Mouse (Mus musculus): ENCODE results near the gene Misp. TPM values are rescaled to one million over a fixed set of nuclear protein-coding genes. Genes with fewer than 3 reads are reported as not detected.

Misp gene
- 0.50 TPM in 2 replicates for polyA plus RNA-seq (2015; fragmentation: Nextera tagmentation; extraction: Ambion mirVana)

DNA sequence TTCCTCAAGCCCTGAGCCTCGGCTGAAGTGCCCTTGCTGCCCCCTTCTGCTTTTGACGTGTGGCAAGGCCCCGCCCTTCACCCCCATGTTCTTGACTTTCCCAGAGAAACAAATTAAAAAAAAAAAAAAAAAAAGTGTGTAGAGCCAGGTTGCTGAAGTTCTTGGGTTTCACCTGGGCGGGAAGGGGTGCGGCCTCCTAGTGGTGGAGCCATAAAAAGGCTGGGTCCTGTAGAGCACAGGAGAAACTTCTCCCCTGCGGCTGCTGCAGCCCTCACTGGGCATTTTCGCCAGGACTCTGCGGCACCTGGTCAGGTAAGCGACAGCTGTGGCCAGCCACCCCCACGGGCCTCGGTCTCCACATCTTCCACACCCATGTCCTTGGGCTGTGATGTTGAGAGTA is at the start of gene Misp:
TSS of gene Misp (plus strand) at position 208 of the 400 bp plus-strand sequence.
- Histone ChIP-seq H3K4me2 (no peak within 1 kb of the TSS), H3K4me1 (replicated peaks) (peaks cover 24% of the 10 kb centered on the region), H3K4me3 (replicated peaks) (no peak within 1 kb of the TSS), H3K27ac (replicated peaks) (no peak within 1 kb of the TSS), H3K27me3 (no peaks in the 10 kb centered on the region), H3K9ac (no peak within 1 kb of the TSS), H3K36me3 (replicated peaks) (no peaks in the 10 kb centered on the region), H3K9me3 (replicated peaks) (no peaks in the 10 kb centered on the region)
- 57% methylated on average over 11 of the region's 11 CpGs for WGBS (ENCODE audit: insufficient replicate concordance)
- no peak for ATAC-seq (ENCODE audit: insufficient read depth)

DNA sequence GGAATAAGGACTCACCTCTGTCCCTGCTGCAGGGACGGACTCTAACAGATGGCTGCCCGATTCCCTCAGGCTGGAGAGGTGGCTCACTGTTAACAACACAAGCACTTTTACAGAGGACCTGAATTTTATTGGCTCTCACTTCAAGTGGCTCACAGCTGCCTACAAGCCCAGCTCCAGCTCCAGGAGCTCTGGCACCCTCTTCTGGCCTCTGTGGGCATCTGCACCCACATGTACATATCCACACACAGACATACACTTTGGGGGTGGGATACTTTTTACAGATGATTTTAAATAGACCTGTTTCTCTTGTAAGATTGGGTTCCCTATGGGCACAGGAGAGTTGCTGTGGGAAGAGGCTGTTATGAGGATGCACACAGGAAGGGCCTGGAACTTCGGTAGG is 48.5 kb upstream of the Misp start:
- Histone ChIP-seq H3K9ac (no peak overlapping the region), H3K4me3 (replicated peaks) (no peak overlapping the region), H3K36me3 (replicated peaks) (no peaks in the 10 kb centered on the region), H3K27me3 (peaks cover 25% of the 10 kb centered on the region), H3K9me3 (replicated peaks) (no peaks in the 10 kb centered on the region), H3K27ac (replicated peaks) (no peak overlapping the region), H3K4me1 (replicated peaks) (peaks cover 19% of the 10 kb centered on the region), H3K4me2 (no peak overlapping the region)
- WGBS (ENCODE audit: insufficient replicate concordance): 85% methylated on average over 3 of the region's 3 CpGs
- no peak for ATAC-seq (ENCODE audit: insufficient read depth)

DNA sequence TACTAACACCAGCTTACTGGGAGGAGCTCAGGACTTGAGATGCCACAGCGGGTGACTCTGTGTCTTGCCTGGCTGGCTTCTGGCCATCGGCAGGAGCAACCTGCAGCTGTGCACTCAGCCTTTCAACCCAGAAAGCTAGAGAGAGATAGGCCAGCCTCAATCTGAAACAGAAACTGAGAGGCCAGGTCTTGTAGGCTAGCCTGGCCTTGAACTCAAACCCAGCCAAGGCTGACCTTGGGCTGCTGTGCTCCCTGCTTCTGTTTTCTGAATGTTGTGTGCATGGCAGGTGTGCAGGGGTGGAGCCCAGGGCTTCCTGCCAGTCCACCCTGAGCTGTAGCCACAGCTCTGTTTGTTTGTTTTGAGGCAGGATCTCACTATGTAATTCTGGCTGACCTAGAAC is 47.6 kb upstream of the Misp start:
- no peak for ATAC-seq (ENCODE audit: insufficient read depth)
- Histone ChIP-seq H3K27me3 (peaks cover 34% of the 10 kb centered on the region), H3K9ac (no peak overlapping the region), H3K9me3 (replicated peaks) (no peaks in the 10 kb centered on the region), H3K4me3 (replicated peaks) (no peak overlapping the region), H3K36me3 (replicated peaks) (no peaks in the 10 kb centered on the region), H3K4me1 (replicated peaks) (peaks cover 14% of the 10 kb centered on the region), H3K4me2 (no peak overlapping the region), H3K27ac (replicated peaks) (no peak overlapping the region)
- WGBS (ENCODE audit: insufficient replicate concordance): 80% methylated on average over 2 of the region's 2 CpGs

DNA sequence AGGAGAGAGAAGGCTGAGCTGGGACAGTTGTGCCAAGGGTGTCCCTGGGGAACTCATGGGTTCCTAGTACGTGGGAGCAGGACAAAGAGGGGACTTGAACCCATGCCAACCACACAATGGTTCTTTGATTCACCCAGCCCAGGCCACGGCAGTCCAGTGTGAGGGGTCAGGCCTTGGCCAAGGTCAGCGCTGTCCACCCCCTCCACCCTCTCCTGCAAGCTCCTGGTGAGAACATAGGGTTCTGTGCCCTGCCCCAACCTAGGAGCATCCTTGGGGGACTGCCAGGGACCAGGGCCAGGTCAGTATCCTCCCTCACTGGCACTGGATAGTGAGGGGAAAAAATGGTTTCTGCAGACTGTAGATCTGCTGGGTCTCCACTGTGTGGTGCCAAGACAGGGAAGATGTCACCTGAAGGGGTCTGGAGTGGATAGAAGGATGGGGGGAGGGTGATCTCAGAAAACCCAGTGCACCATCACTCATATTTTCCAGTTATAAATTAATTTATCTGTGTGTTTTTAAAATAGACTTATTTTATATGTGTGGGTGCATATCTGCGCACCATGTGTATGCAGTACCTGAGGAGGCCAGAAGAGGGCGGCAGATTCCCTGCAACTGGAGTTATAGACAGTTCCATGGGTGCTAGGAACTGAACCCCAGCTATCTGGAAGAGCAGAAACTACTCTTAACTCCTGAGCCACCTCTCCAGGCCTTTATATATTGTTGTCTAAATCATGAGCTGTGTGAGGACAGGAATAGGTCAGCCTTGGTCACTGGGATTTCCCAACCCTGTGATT is 46.1 kb upstream of the Misp start:
- H3K27ac ChIP-seq (replicated peaks): no peak overlapping the region
- no peaks in the 10 kb centered on the region for H3K9me3 ChIP-seq (replicated peaks)
- H3K36me3 ChIP-seq (replicated peaks): no peaks in the 10 kb centered on the region
- H3K9ac ChIP-seq: no peak overlapping the region
- ATAC-seq (ENCODE audit: insufficient read depth): no peak
- H3K27me3 ChIP-seq: peaks cover 49% of the 10 kb centered on the region
- H3K4me2 ChIP-seq: no peak overlapping the region
- WGBS (ENCODE audit: insufficient replicate concordance): 65% methylated on average over 5 of the region's 5 CpGs
- peaks cover 12% of the 10 kb centered on the region for H3K4me1 ChIP-seq (replicated peaks)
- no peak overlapping the region for H3K4me3 ChIP-seq (replicated peaks)

DNA sequence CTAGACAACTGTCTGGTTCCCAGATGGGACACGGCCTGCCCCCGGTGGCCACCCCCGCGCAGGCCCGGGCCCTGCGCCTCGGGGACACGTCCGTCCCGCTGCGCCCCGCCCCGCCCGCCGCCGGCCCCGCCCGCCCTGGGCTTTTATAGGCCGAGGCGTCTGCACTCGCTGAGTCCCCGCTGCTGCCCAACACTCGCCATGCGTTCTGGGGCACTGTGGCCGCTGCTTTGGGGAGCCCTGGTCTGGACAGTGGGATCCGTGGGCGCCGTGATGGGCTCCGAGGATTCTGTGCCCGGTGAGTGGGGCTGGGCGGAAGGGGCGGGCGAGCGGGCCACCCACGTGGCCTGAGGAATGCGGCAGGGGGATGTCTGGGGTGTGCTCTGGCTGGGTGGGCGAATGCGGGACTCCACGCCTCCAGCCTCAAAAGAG is 43.7 kb upstream of the Misp start, which contains the start of gene Fstl3:
TSS of gene Fstl3 (plus strand) at position 170 of the 429 bp plus-strand sequence.
- no peak for ATAC-seq (ENCODE audit: insufficient read depth)
- no peaks in the 10 kb centered on the region for H3K9me3 ChIP-seq (replicated peaks)
- peaks cover 34% of the 10 kb centered on the region for H3K4me1 ChIP-seq (replicated peaks)
- no peaks in the 10 kb centered on the region for H3K36me3 ChIP-seq (replicated peaks)
- H3K4me3 ChIP-seq (replicated peaks): peak within 1 kb of the TSS; percentile 40
- H3K4me2 ChIP-seq: peak within 1 kb of the TSS; percentile 65
- H3K27me3 ChIP-seq: peaks cover 66% of the 10 kb centered on the region
- no peak within 1 kb of the TSS for H3K27ac ChIP-seq (replicated peaks)
- H3K9ac ChIP-seq: no peak within 1 kb of the TSS
- 3% methylated on average over 39 of the region's 39 CpGs for WGBS (ENCODE audit: insufficient replicate concordance)

DNA sequence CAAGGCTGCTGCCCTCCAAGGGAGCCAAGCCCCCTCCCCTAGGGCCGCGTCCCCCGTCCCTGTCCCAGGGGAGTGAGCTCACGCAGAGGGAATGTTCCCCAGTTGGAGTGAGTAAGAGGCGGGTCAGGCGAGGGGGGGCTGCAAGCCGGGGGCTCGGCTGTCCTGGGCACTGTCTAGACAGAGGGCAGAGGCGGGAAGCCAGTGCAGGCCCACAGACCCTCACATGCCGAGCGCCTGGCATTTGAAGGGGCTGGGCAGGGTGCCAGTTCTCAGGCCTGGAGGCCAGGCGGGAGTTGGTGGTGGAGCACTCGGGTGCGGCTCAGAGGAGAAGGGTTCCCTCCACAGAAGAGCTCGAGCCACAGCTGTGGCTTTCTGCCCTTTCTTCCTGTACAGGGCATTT is 42.8 kb upstream of the Misp start:
- Histone ChIP-seq H3K4me3 (replicated peaks) (no peak overlapping the region), H3K27me3 (peaks cover 71% of the 10 kb centered on the region), H3K4me2 (no peak overlapping the region), H3K4me1 (replicated peaks) (peaks cover 34% of the 10 kb centered on the region), H3K36me3 (replicated peaks) (no peaks in the 10 kb centered on the region), H3K27ac (replicated peaks) (no peak overlapping the region), H3K9ac (no peak overlapping the region), H3K9me3 (replicated peaks) (no peaks in the 10 kb centered on the region)
- ATAC-seq (ENCODE audit: insufficient read depth): no peak
- WGBS (ENCODE audit: insufficient replicate concordance): 31% methylated on average over 15 of the region's 15 CpGs

DNA sequence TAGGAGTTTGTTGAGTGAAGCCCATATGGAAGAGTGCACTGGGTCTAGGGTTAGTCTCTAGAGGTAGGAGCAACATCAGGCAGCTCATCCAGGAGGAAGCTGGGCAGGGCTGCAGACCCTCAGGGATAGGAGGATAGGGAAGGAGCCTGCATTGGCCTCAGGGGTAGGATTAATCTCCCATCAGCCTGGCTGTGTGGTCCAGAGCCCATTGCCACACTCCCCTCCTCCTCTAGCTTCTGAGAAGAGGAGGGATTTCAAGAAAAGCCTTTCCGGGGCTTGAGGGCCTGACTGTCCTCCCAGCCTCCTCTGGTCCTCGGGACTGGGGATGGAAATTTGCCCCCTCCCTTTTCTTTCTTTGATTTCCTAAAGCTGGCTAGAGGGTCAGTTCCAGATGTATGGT is 41.6 kb upstream of the Misp start:
- Histone ChIP-seq H3K4me1 (replicated peaks) (peaks cover 34% of the 10 kb centered on the region), H3K27me3 (peaks cover 78% of the 10 kb centered on the region), H3K9ac (no peak overlapping the region), H3K4me2 (peak overlapping the region; percentile 78; the same call in 1 of the 2 replicates), H3K9me3 (replicated peaks) (no peaks in the 10 kb centered on the region), H3K4me3 (replicated peaks) (no peak overlapping the region), H3K27ac (replicated peaks) (no peak overlapping the region), H3K36me3 (replicated peaks) (no peaks in the 10 kb centered on the region)
- 13% methylated on average over 2 of the region's 2 CpGs for WGBS (ENCODE audit: insufficient replicate concordance)
- ATAC-seq (ENCODE audit: insufficient read depth): no peak

DNA sequence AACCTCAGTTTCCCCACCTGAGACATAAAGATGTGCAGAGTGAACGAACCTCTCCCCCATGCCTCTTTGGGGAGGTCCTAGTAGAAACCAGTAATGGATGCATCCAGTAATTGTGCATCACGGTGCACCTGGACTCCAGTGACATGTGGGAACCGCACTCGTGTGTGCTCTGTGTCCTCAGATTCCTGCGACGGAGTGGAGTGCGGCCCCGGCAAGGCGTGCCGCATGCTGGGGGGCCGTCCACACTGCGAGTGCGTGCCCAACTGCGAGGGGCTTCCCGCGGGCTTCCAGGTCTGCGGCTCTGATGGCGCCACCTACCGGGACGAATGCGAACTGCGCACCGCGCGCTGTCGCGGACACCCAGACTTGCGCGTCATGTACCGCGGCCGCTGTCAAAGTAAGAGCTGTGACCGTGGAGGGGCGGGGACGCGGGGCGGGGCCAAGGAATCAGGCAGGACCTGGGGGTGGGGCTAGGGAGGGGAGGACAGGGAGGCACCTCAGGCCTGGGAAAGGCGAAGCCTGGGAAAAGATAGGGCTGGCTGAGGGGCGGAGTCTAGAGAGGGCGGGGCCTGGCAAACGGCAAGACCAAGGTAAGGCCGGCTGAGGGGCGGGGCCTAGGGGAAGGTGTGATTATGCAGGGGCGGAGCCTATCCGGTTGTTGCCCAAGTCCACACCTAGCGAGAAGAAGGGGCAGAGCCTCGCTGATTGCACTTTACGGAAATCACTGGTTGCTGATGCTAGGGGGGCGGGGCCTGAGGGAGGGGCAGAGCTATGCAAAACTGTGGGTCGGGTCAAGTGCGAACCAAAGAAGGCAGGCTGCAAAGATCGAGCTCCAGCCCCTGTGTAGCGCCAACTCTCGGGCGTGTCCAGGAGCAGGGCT is 40.8 kb upstream of the Misp start:
- peak overlapping the region; percentile 78 for H3K4me2 ChIP-seq
- no peaks in the 10 kb centered on the region for H3K36me3 ChIP-seq (replicated peaks)
- peak; percentile 84 for ATAC-seq (ENCODE audit: insufficient read depth)
- 1% methylated on average over 55 of the region's 55 CpGs for WGBS (ENCODE audit: insufficient replicate concordance)
- H3K9ac ChIP-seq: no peak overlapping the region
- peaks cover 34% of the 10 kb centered on the region for H3K4me1 ChIP-seq (replicated peaks)
- peak overlapping the region; percentile 61 for H3K27ac ChIP-seq (replicated peaks)
- no peaks in the 10 kb centered on the region for H3K9me3 ChIP-seq (replicated peaks)
- H3K27me3 ChIP-seq: peaks cover 85% of the 10 kb centered on the region
- peak overlapping the region; percentile 52 for H3K4me3 ChIP-seq (replicated peaks)

DNA sequence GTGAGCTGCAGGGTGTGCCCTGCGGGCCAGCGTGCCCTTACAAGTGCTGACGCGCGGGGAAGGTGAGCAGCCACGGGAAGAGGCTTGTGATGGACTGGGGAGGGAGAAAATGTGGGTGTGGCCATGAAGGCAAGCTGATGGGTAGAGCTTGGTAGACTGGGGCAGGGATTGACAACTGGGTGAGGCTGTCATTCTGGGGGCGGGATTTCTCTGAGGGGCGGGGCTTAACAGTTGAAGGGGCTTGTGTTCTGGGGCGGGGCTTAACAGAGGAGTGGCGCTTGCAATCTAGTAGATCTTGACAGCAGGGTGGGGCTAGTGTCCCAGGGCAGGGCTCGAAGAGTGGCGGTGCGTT is 40.1 kb upstream of the Misp start:
- no peak; the same call in 1 of the 2 replicates for ATAC-seq (ENCODE audit: insufficient read depth)
- H3K27ac ChIP-seq (replicated peaks): peak overlapping the region; percentile 61
- peak overlapping the region; percentile 78 for H3K4me2 ChIP-seq
- peaks cover 34% of the 10 kb centered on the region for H3K4me1 ChIP-seq (replicated peaks)
- no peak overlapping the region for H3K9ac ChIP-seq
- H3K9me3 ChIP-seq (replicated peaks): no peaks in the 10 kb centered on the region
- 2% methylated on average over 13 of the region's 13 CpGs for WGBS (ENCODE audit: insufficient replicate concordance)
- peaks cover 85% of the 10 kb centered on the region for H3K27me3 ChIP-seq
- H3K4me3 ChIP-seq (replicated peaks): peak overlapping the region; percentile 52
- H3K36me3 ChIP-seq (replicated peaks): no peaks in the 10 kb centered on the region

DNA sequence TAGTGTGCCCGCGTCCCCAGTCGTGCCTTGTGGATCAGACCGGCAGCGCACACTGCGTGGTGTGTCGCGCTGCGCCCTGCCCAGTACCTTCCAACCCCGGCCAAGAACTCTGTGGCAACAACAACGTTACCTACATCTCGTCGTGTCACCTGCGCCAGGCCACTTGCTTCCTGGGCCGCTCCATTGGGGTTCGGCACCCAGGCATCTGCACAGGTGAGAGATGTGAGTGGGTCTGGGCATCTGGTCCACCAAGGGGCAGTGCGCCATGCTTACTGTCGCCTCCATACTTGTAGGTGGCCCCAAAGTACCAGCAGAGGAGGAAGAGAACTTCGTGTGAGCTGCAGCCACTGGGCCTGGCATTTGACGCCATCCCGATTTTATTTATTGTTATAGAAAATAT is 39.6 kb upstream of the Misp start:
- Histone ChIP-seq H3K4me3 (replicated peaks) (peak overlapping the region; percentile 52), H3K27me3 (peaks cover 81% of the 10 kb centered on the region), H3K9me3 (replicated peaks) (no peaks in the 10 kb centered on the region), H3K9ac (no peak overlapping the region), H3K4me1 (replicated peaks) (peaks cover 34% of the 10 kb centered on the region), H3K4me2 (peak overlapping the region; percentile 78), H3K36me3 (replicated peaks) (no peaks in the 10 kb centered on the region), H3K27ac (replicated peaks) (no peak overlapping the region)
- no peak for ATAC-seq (ENCODE audit: insufficient read depth)
- 29% methylated on average over 21 of the region's 21 CpGs for WGBS (ENCODE audit: insufficient replicate concordance)

DNA sequence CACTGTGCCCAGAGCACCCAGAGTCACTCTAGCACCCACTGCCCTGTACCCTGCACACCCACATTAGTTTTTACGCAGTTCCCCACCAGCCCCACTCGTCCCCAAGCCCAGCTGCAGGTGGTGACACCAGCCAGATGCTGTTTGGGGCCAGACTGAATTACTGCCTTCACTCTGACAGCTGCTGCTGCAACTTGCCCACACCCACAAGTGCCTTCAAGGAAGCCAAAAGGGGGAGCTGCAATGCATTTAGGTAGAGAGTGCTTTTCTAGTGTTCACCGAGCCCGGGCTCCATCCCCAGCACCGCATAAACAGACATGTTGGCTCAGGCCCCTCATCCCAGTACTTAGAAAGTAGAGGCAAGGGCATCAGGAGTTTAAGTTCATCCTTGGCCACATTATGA is 38.8 kb upstream of the Misp start:
- H3K9ac ChIP-seq: no peak overlapping the region
- H3K27ac ChIP-seq (replicated peaks): no peak overlapping the region
- WGBS (ENCODE audit: insufficient replicate concordance): 50% methylated on average over 5 of the region's 5 CpGs
- H3K9me3 ChIP-seq (replicated peaks): no peaks in the 10 kb centered on the region
- no peaks in the 10 kb centered on the region for H3K36me3 ChIP-seq (replicated peaks)
- no peak overlapping the region for H3K4me2 ChIP-seq
- peaks cover 73% of the 10 kb centered on the region for H3K27me3 ChIP-seq
- peaks cover 32% of the 10 kb centered on the region for H3K4me1 ChIP-seq (replicated peaks)
- H3K4me3 ChIP-seq (replicated peaks): no peak overlapping the region
- ATAC-seq (ENCODE audit: insufficient read depth): no peak

Data from liver, embryonic 15.5 days (tissue).